24 mouse cellular contexts compared by ENCODE assay signal in genomic region chr6:47344696-47345095, GRCm38 (mm10).
DNase-seq lines count a peak whose midpoint lies in the region; ATAC-seq and TF ChIP-seq lines count a peak whose summit lies in the region.
"Had no signal": no experiment of that assay in that cellular context is flagged by ENCODE, and none has a peak within 500 bp of the region (broad histone marks: within the 10 kb centered on the region; RNA-seq: fewer than 3 reads in every experiment).

No protein-coding gene starts in this region.

- peak; percentile 57; the same call in 1 of the 2 replicates for ATAC-seq in frontal cortex, adult (ENCODE audit: low TSS enrichment)
- ATAC-seq: forebrain, embryonic 15.5 days; hindbrain, embryonic 16.5 days; intestine, postnatal 0 days; Patski had no signal

- H3K27ac ChIP-seq in embryonic fibroblast, embryonic 13.5 days (ENCODE audit: insufficient read depth, low read length) = peak overlapping the region; percentile 69; the same call in 1 of the 2 replicates
- H3K27ac ChIP-seq: forebrain, embryonic 15.5 days; gastrocnemius, adult 2 months; heart, embryonic 15.5 days; hindbrain, embryonic 10.5 days; hindbrain, embryonic 13.5 days had no signal

- peaks cover 2% of the 10 kb centered on the region; the same call in 1 of the 2 replicates for H3K4me1 ChIP-seq in embryonic fibroblast, embryonic 13.5 days (ENCODE audit: control insufficient read depth, insufficient read depth, low read length)
- H3K4me1 ChIP-seq: forebrain, embryonic 12.5 days; forebrain, embryonic 15.5 days; hindbrain, embryonic 10.5 days; hindbrain, embryonic 13.5 days had no signal

- TF ChIP-seq CTCF in embryonic fibroblast, embryonic 13.5 days (IDR thresholded peaks at IDR 0.05; ENCODE audit: borderline replicate concordance, insufficient read depth, low read length) = no peak

- peak; percentile 21 for DNase-seq in adrenal gland, adult 2 months
- no peak for DNase-seq in adrenal gland, postnatal 10 days
- no peak for DNase-seq in frontal cortex, postnatal 25 days (ENCODE audit: low spot score in 2 of 2)
- no peak for DNase-seq in thymus, adult 18-20 months
- DNase-seq: B cell, adult 2 months; cerebellum, adult 18-20 months; cerebellum, adult 9-10 months; cerebellum, postnatal 14 days; gastrocnemius, adult 2 months; gastrocnemius, postnatal 14 days; heart, adult 11 months; heart, postnatal 10 days; heart, postnatal 36 days had no signal

- no peak for TF ChIP-seq POLR2A in embryonic fibroblast, embryonic 13.5 days (IDR thresholded peaks at IDR 0.05; ENCODE audit: low read depth, low read length)

- H3K4me3 ChIP-seq in embryonic fibroblast, embryonic 13.5 days (ENCODE audit: insufficient read depth, low read length) = no peak overlapping the region
- H3K4me3 ChIP-seq: forebrain, embryonic 12.5 days; forebrain, embryonic 15.5 days; gastrocnemius, adult 2 months; heart, embryonic 12.5 days; heart, embryonic 15.5 days; hindbrain, embryonic 10.5 days; hindbrain, embryonic 13.5 days had no signal
